Mouse (Mus musculus) heart, adult 11 months (tissue): ENCODE data around the gene Nfe2l2.

Source experiments
- DNase-seq: peaks from one replicate; pipeline ENCODE4 v3.0.0; 2022

The Nfe2l2 gene

DNA sequence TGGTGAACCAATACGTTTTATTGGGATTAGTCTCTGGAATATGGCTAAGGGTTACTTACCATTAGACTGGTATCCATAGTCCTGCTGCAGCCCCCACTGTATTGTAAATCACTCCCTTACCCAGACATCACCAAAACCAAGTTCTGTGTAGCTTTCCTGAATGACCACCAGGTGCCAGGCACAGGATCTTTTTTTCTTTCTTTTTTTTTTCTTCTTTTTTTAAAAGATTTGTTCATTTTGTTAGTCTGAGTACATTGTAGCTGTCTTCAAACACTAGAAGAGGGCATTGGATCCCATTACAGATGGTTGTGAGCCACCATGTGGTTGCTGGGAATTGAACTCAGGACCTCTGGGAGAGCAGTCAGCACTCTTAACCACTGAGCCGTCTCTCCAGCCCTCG is 8.6 kb upstream of the Nfe2l2 start:
- DNase-seq, result peak; percentile 73

DNA sequence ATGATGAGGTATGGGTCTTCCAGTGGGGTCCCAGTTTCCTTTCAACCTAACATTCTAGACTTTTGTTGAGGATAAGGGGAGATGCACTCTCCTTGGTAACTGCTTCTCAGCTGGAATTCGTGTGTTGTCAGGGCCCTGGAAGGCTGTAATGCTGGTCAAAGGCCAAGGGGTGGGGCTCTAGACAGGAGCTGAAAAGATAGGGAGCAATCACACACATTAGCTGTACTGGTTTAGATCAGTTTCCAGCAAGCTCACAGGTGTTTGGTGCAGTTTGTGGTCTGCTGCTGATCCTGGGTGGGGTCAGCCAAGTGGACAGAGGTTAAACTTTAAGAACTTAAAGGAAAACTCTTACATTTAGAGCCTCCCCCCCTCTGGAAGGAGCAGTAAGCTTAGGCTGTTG is 3.0 kb upstream of the Nfe2l2 start:
- DNase-seq, result peak; percentile 89

DNA sequence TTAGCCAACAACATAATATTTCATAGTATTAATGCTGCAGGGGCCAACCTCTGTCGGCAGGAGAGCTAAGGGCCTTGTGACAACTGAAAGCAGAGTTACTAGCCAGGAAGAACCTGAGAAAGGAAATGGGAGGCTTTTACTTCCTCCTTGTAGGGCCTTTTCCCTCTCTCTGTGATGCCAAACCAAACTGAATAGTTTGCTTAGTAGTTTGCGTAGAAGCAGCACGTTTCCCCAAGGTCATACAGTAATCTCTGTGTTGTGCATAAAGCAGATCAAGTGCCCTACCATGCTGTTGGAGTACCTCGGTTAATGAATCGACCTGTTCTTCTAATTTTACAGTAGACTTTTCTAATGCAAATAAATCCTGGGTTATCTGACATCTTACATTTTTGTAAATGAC is 2.0 kb upstream of the Nfe2l2 start:
- DNase-seq, result no peak

DNA sequence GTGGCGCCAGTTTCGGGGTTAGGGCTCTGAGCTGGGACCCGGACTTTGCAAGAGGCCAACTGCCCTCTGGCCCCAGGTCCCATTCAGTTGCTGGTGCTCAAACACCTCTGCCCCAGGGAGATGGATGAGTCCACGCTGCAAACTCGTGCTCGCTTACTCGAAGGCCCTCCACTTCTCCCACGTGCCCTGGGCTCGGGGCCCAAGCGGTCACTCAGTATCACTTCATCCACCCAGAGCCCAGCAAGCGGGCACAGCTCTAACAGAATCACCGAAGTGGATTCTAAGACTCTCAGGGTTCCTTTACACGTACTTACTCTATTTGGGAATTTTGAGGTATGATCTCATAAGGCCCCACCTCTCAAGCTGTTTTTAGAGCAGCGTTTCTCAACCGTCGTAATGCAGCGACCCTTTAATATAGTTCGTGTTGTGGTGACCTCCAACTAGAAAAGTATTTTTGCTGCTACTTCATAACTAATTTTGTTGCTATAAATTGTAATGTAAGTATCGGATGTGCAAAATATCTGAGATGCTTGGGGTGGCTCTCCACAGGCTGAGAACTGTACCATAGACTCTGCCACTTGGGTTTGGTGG is 816 bp upstream of the Nfe2l2 start:
- DNase-seq, result peak; percentile 82

GRCm38 (mm10) chr2:75703375-75704181 is 863 bp downstream of the Nfe2l2 start:
- peak; percentile 99 for DNase-seq

DNA sequence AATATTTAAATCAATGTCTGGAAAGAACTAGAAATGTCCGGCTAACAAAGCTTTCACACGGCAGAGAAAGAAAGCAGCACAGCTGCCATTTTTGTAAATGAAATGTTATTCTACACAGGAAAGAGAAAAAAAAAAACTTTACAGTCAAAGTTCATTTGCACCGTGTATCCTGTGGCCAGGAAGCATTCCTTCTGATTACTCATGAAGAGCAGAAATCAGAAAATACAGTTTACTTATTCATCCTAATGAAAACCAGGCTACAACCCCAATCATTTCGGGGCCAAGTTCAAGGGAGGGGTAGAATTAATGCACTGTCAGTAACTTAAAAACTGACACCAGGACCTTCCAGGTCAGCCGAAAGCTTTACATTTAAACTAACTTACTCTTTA is 1.9 kb downstream of the Nfe2l2 start:
- DNase-seq, result peak; percentile 83

GRCm38 (mm10) chr2:75701822-75702587 is 2.4 kb downstream of the Nfe2l2 start:
- DNase-seq, result peak; percentile 82

DNA sequence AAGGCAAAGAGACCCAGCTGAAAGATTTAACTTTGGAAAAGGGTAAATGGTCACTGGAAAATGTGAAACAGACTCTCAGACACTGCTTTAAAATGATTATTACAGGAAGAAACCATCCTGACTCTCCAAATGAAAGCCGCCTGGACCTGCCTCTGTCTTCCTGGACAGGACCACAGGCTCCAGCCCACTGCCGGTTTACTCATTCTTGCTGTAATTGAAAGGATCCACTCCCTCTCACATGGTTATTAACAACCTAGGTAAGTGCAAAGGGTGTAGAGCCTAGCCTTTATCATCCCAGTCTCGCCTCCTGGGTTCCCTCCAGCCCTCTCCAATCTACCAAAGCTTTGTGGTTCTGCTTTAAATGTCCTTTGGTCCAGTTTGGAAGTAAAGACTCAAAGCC is 3.2 kb downstream of the Nfe2l2 start:
- peak; percentile 80 for DNase-seq

- no peak for DNase-seq
Measured at GRCm38 (mm10) chr2:75700543-75700942, 3.9 kb downstream of the Nfe2l2 start.

DNA sequence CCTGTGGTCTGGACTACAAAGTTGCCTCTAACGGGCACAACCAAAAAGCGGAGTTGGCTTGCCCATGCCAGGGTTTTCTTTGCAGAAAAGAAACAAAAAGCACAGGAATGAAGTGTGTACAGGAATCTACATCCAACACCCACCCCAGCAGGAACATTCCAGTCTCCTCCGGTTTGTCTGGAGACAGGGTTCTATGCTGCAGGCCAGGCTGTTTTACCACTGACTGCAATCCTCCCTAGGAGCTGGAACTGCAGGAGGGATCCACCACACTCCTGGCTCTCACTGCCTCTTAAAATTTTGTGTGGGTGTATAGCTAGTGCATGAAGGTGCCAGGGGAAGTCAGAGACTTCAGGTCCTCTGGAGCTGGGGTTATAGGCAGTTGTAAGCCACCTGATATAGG is 5.6 kb downstream of the Nfe2l2 start:
- DNase-seq, result peak; percentile 86

DNA sequence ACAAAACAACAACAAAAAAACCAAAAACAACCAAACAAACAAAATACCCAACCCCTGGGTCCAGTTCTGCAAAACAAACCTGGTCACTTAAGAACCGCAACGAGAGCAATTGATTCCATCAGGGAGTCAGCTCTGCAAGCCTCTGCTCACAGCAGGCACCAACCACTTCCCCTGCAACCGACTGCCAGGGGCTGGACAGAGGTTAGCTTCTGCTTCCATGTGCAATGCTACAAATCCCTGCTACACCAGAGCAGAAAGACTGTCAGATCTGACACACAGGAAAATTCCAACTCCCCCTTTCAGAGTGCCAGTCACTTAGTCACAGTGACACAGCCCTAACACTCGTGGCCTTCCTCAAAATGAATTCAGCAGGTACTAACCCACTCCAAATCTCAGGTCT is 6.4 kb downstream of the Nfe2l2 start:
- peak; percentile 87 for DNase-seq

- DNase-seq, result peak; percentile 80
Measured at GRCm38 (mm10) chr2:75697222-75697621, 7.2 kb downstream of the Nfe2l2 start.

DNA sequence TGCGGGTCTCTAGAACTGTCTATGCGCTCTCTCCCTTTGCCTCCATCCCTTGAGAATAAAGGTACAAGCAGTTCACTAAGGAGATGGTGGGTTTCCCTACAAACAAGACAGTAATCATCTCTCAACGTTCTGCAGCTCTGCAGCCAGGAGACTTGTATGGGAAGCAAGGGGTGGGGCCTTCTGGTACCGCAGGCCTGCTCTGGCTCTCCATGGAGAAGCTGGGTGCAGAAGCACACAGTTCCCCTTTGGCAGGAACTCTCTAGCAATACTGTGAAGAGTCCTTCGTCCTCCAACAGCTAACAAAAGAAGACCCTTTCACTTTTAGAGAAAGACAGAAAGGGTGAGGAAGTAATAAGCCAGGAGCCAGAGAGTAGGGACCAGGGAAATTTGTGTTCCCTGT is 8.1 kb downstream of the Nfe2l2 start:
- peak; percentile 96 for DNase-seq

GRCm38 (mm10) chr2:75695676-75696350 is 8.6 kb downstream of the Nfe2l2 start:
- peak; percentile 80 for DNase-seq

DNA sequence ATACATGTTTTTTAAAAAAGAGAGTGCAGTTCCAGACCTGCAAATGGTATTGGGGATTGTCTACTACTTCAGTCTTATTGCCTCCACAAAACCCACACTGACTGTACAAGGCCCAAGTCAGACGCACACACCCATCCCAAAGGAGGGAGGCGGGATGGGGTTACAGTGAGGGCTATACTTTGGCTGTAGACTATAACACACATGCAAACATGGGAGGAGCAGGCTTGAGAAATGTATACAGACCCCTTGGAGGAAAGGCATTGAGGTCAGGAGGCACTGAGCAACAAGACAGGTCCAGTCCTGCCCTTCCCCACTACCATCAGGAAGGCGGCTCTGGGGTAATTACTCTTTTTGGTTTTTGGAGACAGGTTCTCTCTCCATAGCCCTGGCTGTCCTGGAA is 9.5 kb downstream of the Nfe2l2 start:
- DNase-seq, result peak; percentile 67

DNA sequence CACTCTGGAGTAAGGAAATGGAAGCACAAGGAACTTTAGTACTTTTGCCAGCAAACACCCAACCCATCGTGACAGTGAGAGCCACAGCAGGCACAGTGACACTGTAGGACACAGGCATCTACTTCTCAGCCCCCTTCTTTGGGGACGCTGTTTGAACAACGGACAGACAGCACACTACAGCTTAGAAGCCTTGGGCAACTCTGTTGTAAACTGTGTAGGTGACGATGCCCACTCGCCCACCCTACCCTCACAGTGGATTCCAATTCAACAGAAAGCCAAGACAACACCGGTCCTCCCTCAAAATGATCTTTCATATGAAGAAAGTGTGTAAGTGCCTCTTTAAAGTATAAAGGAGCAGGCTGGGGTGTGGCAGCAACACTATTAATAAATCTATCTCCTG is 12.1 kb downstream of the Nfe2l2 start:
- DNase-seq, result peak; percentile 79

GRCm38 (mm10) chr2:75691316-75691715 is 13.1 kb downstream of the Nfe2l2 start:
- DNase-seq, result peak; percentile 76

- DNase-seq, result peak; percentile 79
Measured at GRCm38 (mm10) chr2:75690656-75691055, 13.8 kb downstream of the Nfe2l2 start.

GRCm38 (mm10) chr2:75689482-75690158 is 14.8 kb downstream of the Nfe2l2 start:
- peak; percentile 92 for DNase-seq

DNA sequence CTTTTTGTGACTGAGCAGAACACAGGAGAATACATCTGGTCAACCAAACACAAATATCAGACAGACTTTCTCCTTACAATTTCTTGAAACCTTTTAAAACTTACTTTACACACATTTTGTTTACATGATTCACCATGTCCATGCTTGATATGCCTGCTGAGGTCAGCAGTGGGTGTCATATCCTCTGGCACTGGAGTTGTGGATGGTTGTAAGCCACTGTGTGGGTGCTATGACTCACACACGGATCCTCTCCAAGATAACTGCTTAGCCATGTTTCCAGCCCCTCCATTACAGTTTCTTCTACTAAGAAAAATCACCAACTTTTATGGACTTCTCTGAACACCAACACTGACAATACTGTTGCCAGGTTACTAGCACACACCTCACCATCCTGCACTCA is 15.5 kb downstream of the Nfe2l2 start:
- peak; percentile 88 for DNase-seq

- DNase-seq, result peak; percentile 90
Measured at GRCm38 (mm10) chr2:75687040-75687749, 17.2 kb downstream of the Nfe2l2 start.

DNA sequence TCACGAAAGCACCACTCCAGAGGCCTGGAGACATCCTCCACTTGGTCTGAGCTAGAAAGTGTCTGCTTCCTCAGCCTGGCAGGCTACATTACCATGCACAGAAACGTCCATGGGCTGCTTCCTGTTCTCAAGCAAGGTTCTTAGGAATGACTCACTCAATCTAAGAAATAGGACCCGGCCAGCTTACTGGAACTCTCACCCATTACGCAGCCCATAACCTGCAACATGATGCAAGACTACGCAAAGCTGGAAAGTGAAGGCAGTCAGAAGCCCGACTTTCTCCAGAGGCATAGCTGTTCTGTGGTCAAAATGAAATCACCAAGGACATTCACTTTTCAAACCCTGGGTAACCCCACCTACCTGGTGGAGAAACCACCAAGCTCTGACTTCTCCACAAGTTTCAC is 19.0 kb downstream of the Nfe2l2 start:
- DNase-seq, result peak; percentile 96
